Mouse (Mus musculus): ENCODE data around the gene Rgs6.

The Rgs6 gene

DNA sequence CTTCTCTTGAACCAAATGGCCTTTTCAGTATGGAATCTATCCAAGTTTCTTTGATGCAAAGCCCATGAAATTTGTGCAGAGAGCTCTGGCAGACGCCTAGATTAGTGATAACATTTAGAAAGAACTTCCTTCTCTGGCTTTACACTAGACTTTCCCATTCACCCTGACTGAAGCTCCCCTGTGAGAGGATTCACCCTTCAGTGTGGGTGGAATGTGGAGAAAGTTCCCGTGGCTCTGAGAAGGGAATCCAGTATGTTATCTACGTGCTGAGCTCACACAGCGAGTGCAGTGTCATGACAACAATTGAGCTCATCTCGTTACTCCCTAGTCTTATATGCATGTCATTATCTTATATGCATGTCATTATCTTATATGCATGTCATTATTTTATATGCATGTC lies 61.9 kb downstream of the Rgs6 start:
- DNase-seq (ENCODE audit: low spot score): no peak

DNA sequence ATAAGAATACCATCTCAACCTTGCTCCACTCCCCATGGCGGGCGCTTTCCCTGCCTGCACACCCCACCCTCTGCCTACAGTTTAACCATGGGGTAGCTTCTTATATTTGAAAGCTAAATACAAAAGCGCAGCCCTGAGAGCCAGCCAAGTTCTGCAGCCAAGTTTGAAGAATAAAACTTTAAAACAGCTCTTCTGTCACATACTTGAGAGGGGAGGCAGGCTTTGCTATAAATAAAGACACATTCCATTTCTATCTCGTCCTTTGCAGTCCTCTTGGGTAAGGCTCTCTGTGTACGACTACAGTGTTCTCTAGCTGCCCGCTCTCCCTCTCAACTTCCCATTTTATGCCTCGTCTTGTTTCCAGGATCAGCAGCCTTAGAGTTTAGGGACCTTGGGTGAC lies 76.5 kb downstream of the Rgs6 start:
- DNase-seq (ENCODE audit: low spot score): no peak

DNA sequence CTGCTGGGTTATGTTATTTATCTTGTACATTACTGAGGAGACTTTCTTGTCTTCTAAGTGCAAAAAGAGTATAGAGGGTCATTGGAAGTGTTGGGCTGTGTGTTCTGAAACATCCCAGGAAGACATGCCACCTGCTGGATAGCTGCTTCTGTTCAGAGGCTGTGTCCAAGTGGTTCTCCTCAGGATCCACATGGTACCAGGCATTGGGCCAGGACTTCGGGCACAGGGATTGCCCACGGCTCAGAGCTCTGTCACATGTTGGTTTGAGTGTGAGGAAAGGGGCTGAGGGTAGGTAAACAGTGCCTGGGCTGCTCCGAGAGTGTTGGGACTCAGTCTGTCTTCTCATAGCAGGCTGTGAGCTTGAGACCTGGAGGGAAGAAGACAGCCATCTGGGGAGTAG lies 79.3 kb downstream of the Rgs6 start:
- DNase-seq (ENCODE audit: low spot score): no peak

DNA sequence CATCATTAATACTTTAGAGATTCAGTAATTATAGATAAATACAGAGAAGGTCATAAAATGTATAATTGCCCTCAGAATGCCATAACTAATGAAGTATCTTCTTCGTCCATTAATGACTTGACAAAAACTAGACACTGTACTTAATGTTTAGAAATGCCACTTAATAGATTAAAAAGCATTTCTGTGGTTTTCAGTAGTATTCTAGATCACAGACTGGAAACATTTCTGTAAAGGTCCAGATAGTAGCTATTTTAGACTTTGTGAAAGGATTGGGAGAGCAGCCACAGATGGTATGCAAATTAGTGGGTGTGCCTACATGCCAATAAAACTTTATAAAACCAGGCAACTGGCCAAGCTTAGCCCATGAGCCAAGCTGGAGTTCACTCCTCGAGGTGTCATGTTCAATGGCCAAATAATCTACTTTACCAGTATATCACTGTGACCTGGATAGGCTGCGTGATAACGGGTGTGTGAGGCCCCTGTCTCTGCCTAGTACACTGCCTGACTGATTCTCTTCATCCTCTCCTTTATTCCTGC lies 82.2 kb downstream of the Rgs6 start:
- DNase-seq (ENCODE audit: low spot score): no peak

DNA sequence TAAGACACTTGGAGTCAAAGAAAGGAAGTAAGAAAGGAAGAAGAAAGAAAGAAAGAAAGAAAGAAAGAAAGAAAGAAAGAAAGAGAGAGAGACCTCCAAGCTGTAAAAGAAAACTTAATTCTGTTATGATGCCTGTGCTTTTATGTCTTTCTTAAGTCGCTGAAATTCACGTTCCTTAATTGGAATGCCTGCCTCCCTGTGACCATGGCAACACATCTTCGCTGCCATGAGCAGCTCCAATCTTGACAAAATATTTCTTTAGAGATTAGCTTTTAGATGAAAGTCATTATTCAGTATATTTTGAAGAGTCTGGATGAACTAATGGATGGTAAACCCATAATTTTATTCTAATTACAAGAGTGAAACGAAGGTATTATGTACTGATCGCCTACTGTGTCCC lies 83.5 kb downstream of the Rgs6 start:
- DNase-seq (ENCODE audit: low spot score): no peak

DNA sequence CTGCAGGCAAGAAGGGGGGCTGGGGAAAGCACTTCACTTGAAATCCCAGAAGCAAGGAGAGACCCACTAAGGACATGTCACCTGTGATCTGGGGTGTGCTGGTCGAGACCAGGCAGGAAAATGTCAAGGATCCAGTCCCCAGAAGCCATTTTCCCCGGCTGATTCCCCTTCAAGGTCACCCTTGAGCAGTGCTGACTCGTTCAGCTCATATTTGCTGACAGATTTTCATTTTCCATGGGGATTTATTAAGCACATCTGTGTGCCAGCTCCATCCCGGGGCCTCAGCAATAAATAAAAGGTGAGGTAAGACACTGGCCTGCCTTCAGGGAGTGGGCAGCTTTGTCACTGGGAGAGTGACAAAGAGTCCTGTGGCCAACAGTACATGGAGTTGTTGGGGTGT lies 87.0 kb downstream of the Rgs6 start:
- DNase-seq (ENCODE audit: low spot score): no peak

DNA sequence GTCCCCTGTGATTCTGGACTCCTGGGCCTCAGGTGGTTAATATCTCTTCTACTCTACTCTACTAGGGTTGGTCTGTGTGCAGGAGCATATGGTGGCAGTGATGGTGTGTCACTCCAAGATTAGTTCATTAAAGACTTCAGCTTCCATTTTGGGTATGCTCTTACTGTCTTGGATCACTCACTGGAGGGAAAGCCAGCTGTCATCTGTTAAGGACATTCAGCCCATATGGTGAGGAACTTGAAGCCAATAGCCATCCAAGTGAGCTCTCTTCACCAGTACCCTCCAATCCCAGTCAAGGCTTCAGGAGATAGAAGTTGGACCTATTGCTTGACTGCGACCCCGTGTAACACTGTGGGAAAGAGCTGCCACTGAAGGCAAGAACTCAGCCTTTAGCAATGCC lies 98.9 kb downstream of the Rgs6 start:
- no peak for DNase-seq (ENCODE audit: low spot score)

DNA sequence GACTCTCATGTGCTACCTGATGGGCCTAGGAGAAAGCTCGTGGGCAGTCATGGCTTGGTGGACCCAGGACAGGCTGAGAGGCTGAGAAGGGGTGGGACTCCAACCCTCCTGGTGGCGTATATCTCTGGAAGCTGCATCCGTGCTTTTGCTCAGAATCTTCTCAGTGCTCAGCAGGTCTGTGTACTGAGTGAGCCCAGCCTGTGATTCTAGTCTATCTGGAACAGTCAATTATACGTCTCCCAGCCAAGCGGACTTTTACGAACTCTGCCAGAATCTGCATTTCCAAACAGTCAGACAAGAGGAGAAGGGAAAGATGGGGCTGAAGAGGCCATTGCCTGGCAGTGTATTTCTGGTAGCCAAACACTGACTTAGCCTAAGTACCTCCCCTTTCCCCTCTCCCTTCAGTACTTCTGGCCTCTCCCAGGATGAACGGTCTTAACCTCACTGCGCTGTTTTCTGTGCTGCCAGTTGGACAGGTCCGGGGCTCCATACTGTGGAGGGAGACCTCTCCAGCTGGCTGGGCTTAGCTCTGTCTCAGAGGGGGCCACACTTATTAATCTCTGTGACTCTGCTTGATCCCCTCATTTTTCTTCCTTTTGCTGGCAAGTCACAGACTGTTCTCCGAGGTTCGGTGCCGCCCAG lies 110.9 kb downstream of the Rgs6 start:
- DNase-seq (ENCODE audit: low spot score): no peak

DNA sequence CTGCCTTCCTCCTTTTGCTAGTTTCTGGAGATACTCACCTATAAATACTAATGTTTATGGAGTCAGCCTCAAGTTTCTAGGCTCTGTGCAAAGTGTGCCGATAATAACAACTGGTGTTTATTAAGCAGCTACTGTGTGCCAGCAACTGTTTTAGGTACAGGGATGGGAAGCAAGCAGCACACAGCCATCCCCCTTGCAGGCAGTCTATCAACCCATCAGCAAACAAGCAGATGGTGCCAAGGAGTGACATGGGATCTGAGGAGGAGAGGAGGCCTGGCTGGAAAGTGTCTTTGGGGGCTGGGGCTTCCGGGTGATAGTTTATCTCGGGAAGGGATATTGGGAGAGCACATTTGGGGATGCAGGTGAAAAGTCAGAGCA lies 111.4 kb downstream of the Rgs6 start:
- DNase-seq (ENCODE audit: low spot score): no peak

DNA sequence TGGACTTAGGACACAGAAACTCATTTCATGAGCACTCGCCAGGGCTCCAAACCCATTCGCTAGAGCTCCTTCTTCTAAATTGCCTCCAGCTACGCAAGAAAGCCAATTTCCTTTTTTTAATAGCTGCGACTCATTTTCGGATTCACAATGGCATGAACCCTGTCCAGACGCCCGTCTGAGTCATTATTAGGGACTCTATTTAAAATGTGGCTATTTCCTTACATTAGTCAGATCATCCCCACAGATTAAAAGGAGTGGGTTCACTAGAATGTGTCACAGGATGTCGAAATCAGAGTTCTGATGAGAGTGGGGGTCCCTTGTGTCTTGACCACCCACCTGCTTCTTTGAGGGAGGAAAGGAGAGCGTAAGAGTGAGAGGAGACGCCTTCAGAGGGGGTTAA lies 112.1 kb downstream of the Rgs6 start:
- DNase-seq (ENCODE audit: low spot score): no peak

DNA sequence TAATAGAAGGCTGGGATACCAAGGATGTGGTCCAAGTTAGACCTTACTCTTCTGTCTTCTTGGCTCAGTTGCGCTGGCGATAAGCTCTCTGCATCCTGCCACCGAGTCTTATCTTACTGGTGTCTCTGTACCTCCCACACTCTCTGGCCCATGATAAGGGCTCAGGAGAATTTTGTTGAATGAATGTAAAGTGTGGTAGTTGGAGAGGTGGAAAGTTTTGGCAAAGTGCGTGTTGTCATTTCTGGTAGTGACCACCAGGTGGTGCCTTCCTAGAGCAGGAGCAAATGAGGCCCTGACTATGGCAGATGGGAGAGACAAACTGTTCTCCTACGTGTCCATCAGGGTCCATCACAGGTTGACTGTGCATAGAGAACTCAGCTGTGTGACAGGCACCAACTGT lies 112.7 kb downstream of the Rgs6 start:
- DNase-seq (ENCODE audit: low spot score): peak; percentile 9

DNA sequence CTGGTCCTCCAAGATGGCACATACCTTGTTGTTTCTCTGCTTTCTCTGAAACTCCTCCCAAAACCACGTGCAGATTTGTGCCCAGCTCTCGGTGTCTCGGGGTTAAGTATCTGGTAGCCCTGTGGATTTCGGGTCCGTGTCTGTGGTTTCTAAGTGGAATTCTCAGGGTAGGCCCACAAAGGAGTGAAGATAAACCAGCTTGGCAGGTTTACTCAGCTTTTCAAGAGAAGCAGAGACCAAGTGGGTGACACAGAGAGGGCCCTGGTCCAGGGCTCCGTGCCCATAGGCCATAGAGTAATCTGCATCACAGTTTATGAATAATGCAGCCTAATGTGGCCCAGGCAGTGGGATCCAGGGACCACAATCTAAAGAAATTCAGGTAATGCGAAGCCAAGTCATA lies 113.3 kb downstream of the Rgs6 start:
- DNase-seq (ENCODE audit: low spot score): no peak

DNA sequence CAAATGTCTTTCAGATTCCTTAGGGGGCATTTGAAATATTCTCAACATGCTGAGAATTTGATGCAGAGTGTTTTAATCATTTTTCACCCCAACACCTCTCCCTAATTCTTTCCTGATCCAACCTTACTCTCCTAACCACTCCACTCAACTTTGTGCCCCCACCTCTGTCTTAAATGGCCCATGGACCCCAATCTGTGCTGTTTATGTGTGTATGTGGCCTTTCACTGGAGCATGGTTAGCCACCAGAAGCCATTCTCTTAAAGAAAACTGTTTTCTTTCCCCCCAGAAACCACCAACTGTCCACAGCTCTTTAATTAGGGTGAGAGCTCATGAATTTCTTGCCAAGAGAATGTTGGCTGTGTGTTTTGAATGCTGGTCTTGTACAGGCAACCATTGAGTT lies 122.3 kb downstream of the Rgs6 start:
- DNase-seq (ENCODE audit: low spot score): no peak

DNA sequence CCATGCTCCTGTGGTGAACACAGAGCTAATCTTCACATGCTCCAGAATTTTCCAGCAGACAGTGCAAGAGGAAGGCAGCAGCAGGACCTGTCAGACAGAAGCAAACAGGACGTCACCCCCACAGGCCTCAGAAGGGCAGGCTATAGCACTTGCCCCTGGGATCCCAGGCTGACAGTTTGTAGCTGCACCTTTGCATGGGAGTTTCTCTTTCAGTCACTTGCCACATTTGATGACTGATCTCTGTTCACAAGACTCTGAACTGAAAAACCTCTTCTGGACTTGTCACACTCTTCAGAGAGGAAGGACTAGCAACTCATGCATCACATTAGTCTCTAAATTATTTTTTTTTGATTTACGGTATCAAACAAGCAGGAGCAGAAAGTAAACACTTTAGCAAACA lies 126.2 kb downstream of the Rgs6 start:
- DNase-seq (ENCODE audit: low spot score): no peak

DNA sequence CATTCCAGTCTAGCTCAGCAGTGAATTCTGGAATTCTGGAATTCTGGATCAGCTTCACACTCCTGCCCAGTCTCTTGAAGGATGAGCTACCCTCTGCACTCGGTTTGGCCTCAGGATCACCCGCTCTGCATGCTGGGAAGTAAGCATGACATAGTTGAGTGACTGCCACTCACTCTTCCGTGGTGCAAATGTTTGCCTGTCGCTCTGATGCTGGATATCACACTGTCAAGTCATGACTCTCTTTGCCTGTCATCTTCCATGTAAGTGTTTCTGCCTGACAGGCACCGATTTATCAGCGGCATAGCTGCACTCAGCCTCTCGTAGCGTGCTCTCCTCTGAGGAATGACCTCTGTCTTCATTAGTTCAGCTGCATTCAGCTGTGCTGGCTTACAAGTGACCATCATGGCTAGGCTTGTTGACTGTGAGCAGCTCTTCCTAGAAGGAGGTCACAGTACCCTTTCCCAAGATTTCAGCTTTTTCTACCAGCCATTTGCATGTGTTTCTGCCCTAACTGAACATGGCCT lies 135.0 kb downstream of the Rgs6 start:
- DNase-seq (ENCODE audit: low spot score): no peak

DNA sequence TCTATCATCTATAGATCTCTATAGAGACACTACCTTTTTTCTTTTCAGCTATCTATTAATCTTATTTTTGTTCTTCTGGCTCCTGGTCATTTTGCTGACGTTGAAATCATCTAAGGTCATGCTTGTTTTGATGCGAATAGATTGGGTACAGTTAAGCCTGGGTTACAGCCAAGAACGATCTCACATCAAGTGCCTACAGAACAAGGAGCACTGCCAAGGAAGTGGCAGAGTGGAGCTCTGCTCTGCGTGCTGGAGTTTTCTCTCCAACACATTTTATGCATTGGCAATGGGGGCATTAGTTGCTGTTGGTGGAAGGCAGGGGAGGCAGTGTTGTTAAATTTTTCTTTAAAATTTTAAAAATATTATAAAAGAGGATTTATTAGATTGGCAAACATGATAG lies 138.2 kb downstream of the Rgs6 start:
- no peak for DNase-seq (ENCODE audit: low spot score)

DNA sequence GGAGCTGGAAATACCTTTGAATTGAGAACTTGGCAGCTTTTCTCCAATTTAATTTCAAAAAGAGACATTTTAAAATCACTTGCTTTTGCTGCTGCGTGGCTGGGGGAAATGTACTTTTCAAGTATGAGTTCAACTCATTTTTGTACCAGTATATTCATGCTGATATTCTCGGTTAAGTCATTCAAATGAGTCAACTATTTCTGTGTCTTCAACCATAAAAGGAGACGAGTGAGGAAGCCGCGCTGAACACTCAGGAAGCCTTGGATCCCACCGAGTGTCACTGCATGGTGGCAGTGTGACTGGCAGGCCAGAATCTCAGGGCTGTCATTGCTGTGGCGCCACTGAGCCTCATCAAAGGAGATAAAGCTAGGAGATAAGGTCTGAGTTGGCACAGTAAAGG lies 143.5 kb downstream of the Rgs6 start:
- no peak for DNase-seq (ENCODE audit: low spot score)

DNA sequence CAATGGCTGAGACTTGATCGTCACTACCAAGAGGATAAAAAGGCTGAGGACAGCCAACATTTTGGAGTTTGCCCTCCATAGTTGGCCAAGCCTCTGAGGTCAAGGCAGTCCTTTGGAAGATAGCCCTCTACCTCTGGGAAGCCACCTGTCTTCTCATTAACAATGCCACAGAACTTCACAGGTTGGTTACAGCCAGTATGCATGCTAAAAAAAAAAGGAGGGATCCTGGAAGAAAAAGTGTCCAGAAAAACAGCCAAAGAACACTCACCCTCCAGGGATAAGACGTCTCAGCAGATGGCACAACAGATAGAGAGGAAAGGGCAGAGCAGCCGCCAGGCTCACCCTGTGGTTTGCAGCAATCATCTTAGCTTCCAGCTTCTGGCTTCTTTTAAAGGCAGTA lies 154.9 kb downstream of the Rgs6 start:
- DNase-seq (ENCODE audit: low spot score): no peak

DNA sequence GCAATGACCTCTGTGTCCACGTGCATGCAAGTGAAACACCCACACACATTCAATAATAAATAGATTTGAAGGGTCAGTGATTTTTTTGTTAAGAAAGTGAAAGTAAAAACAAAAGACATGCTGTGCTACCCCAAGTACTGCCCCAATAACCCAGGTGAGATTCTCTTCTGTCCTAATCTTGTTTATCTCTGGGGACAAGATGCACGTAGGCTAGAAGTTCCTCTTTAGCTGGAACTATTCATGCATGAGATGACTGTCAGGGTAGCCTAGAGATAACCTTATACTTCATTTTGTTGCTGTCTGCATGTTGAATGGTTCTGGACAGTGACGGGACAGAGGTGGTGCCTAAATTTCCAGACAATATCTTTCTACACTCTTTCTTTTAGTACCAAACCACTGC lies 155.9 kb downstream of the Rgs6 start:
- DNase-seq (ENCODE audit: low spot score): no peak

DNA sequence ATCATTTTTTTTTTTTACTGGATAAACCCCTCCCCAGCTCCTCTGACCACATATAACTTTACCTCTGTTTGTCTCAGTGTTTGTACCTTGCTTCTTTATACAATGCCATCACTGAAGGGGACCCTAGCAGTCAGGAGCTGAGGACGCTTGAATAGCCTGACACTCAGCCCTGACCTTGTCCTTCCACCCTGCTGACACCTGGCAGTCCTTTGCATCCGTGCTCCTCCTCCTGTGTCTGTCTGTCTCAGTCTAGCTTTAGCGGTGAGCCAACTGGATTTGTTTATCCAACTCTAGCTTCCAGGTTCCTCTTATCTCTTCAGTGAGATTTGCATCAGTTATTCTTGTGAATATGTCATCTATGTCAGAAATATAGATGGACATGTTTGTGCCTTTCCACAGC lies 156.7 kb downstream of the Rgs6 start:
- DNase-seq (ENCODE audit: low spot score): no peak

DNA sequence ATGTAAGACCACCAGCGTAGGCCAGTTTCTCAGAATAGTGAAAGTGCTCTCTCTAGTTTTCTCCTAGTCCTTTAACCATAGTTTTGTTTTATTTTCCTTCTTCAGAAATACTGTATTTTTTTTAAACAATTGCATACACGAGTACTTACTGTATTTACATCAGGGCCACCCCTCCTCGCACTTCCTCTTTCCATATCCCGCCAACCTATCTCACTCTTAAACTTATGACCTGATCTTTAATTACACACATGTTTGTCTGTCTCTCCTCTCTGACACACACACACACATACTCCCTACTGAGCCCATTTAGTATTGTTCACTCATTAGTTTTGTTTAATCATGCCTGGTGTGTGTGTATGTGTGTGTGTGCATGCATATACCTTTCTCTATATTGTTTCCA lies 159.0 kb downstream of the Rgs6 start:
- DNase-seq (ENCODE audit: low spot score): no peak

DNA sequence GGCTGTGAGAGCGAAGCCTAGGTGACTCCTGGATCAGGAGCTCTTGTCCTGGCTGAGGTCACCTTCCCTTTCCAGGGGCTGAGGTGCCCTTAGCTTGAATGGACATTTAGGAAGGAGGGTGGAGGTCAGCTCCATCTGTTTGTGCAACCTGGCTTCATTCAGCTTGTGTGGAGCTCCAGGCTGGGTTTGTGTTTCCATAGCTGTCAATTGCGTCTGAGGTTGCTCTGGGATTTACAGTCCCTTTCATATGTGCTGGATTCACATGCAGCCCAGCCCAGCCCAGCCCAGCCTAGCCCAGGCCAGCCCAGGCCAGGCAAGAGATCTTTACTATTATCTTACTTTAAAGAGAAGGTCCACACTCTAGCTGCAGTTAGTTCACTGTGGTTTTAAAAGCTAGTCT lies 163.8 kb downstream of the Rgs6 start:
- no peak for DNase-seq (ENCODE audit: low spot score)

DNA sequence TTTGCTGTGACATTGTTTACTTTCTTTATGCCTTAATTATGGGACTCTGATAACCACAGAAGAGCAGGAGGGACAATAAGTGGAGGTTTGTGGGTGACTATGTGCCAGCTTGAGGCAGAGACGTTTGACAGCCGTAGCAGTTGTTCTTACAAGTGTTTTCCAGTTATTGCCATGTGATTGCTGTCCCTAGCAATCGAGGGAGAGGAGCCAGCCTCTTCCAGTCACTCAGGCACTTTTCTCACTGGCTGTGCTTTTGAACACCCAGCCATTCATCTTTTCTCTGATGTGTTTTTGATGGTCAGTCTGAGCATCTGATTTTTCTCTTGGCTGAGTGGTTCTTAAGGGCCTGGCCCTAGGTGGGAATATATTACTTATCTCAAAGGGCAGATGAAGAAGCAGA lies 166.4 kb downstream of the Rgs6 start:
- DNase-seq (ENCODE audit: low spot score): no peak

DNA sequence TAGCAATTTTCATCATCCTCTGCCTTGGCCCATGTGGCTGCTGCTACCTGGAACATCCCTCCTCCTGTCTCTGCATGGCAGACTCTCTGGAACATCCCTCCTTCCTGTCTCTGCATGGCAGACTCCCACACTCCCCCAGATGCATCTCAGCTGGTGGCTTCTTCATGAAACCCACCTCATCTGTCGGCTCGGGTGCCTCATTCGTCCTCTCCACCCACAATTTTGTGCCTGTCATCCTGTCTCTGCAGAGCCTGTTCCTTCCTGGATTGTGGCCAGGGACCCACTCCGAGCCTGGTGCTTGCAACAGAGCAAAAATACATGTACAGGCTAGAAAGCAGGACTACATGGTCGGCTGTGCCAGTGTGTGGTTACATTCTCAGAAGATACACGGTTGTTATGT lies 168.7 kb downstream of the Rgs6 start:
- no peak for DNase-seq (ENCODE audit: low spot score)

DNA sequence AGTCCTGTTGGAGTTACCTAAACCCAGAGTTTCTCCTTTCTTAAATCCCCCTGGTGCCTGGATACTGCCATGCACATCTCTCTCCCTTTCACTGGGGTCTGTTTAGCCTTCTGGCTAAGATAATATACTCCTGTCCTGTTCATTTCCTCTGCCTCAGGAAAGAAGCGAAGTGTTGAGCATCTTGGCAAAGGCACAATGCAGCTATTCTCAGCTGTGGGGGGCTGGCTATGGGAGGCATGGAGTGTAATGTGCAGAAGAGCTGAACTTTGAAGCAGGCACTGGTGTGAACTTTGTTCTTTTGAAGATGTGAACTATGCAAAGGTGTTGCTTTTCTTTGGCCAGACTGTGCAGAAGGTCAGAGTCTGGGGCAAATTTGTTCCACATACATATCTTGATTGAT lies 169.3 kb downstream of the Rgs6 start:
- no peak for DNase-seq (ENCODE audit: low spot score)

Measured in ovary, postnatal 36 days (tissue).